Mouse (Mus musculus) embryonic stem cell, embryonic (primary cell): ENCODE measurements at regions not wholly inside any gene's neighbourhood (a gene's known extent, or its start where the extent isn't known, plus 50 kb on each side); places are given as distances from the start of the nearest gene placed in this dataset.

Experiments used
- CTCF ChIA-PET, 4 experiments: fragments of 300-600 bp in 2 of 4; fragments of 350-600 bp in 2 of 4; sonication (Branson Sonifier 250); formaldehyde crosslinking; loops; one replicate each; lab custom pipeline; 2022; ENCODE audit warnings: inconsistent platforms in 2 of 4; lab: Charles Lee
- POLR2A ChIA-PET, 4 experiments: fragments of 300-600 bp in 2 of 4; fragments of 350-600 bp in 2 of 4; sonication (Branson Sonifier 250); formaldehyde crosslinking; loops; one replicate each; lab custom pipeline; 2022; ENCODE audit warnings: antibody characterized with exemption in 4 of 4, inconsistent platforms in 1 of 4; lab: Charles Lee

- ChIA-PET CTCF (interaction anchor here in 1 of 4 experiments (0.7 kb wide), 1 partner anchor 23 kb away, joined by 3 read pairs; no protein-coding TSS in a partner anchor), POLR2A (no interaction called here)
These were observed 71.4 kb upstream of the Esx1 start for GRCm38 (mm10) chrX:137193241-137193640.

GRCm38 (mm10) chrX:137190122-137190521 is 68.2 kb upstream of the Esx1 start:
- ChIA-PET CTCF (no interaction called here), POLR2A (no interaction called here)

- ChIA-PET POLR2A (no interaction called here), CTCF (no interaction called here)
These were observed 53.9 kb upstream of the Esx1 start for GRCm38 (mm10) chrX:137175774-137176173.

- CTCF ChIA-PET: no interaction called here
- POLR2A ChIA-PET: interaction anchor here in 1 of 4 experiments (0.6 kb wide), 1 partner anchor 342 kb away, joined by 3 read pairs; no protein-coding TSS in a partner anchor
These were observed 51.6 kb upstream of the Esx1 start for GRCm38 (mm10) chrX:137173455-137173854.
